Mouse (Mus musculus): ENCODE data around the gene H2-T22. TPM values are rescaled to one million over a fixed set of nuclear protein-coding genes. Genes with fewer than 3 reads are reported as not detected.
A peak's percentile ranks its signal among the peaks of the same experiment; 100 is the strongest.
"Not testable (repeated sequence)": the region's sequence is repeated elsewhere in the genome, so short reads cannot be mapped to it uniquely, and the experiment has no call there.

The H2-T22 gene
- total and polyA plus RNA-seq, 3 experiments = 7.4 to 23.8 (median 10.6) TPM

DNA sequence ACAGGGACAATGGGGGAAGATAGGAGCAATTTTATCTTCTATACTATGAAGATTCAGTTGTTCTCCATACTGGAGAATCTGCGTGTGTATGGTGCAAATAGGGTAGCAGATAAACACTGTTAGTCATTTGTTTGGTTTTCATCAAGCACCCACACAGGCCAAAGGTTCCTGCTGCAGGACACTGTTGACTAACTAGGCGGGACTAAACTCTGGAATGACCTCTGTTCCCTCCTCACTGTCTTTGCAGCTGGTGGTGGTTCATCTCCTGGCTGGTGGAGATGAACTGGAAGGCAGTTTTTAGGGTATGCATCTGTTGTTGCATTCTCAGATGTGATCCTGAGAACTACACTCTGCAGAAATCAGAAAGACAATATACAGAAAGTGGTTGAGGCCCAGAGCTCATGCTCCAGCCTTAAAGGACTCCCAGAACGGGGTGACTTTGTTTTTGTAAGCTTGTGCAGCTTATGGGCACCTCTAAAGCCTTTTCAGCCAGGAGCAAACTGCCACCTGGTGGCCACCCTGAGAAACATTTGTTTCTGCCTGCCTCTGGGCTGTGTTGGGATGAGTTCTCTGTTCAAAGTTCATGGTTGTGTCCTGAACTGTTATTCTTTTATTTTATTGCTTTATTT, 7.4 kb downstream of the H2-T22 start:
- 37% methylated on average over 3 of the region's 3 CpGs for WGBS
- intact Hi-C loops (cut with DNase I) = not testable (repeated sequence)
- peak; percentile 81 for TF ChIP-seq CTCF (IDR thresholded peaks at IDR 0.05)

DNA sequence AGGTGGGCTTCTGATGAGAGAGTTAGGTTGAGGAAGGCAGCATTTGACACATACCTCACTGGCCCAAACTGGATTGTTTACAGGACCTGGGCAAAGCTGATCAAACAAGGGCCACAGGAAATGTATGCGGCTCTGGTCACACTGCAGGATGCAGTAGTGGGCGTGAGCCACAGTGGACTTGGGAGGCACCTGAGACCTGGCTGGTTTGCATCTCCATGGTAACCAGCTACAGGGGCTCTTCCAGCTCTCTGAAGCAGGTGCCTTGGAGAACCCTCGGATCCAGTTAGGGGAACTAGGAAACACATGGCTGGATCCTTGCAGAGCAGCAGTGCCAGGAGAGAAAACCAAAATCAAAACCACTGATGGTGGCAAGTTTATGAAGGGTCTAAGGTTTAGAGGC, 8.0 kb downstream of the H2-T22 start:
- H3K4me1 ChIP-seq (ENCODE audit: control insufficient read depth, insufficient read depth, low read length); intact Hi-C loops (cut with DNase I); DNase-seq; H3K9ac ChIP-seq (ENCODE audit: low read depth, low read length); H3K79me2 ChIP-seq (replicated peaks; ENCODE audit: control insufficient read depth, insufficient read depth, low read length); H3K4me3 ChIP-seq; H3K27me3 ChIP-seq (ENCODE audit: control insufficient read depth, insufficient read depth, low read length); H3K27ac ChIP-seq; H3K36me3 ChIP-seq (ENCODE audit: control insufficient read depth, insufficient read depth, low read length): not testable (repeated sequence)
- WGBS = 59% methylated on average over 3 of the region's 3 CpGs

More for the DNA sequence above, 7.4 kb downstream of the H2-T22 start:
- not testable (repeated sequence) for H3K27me3 ChIP-seq (ENCODE audit: control insufficient read depth, insufficient read depth, low read length); H3K9ac ChIP-seq (ENCODE audit: low read depth, low read length); H3K27ac ChIP-seq; H3K4me3 ChIP-seq; H3K79me2 ChIP-seq (replicated peaks; ENCODE audit: control insufficient read depth, insufficient read depth, low read length); H3K4me1 ChIP-seq (ENCODE audit: control insufficient read depth, insufficient read depth, low read length); H3K36me3 ChIP-seq (ENCODE audit: control insufficient read depth, insufficient read depth, low read length)
- peak; percentile 69 to 74 for DNase-seq

DNA sequence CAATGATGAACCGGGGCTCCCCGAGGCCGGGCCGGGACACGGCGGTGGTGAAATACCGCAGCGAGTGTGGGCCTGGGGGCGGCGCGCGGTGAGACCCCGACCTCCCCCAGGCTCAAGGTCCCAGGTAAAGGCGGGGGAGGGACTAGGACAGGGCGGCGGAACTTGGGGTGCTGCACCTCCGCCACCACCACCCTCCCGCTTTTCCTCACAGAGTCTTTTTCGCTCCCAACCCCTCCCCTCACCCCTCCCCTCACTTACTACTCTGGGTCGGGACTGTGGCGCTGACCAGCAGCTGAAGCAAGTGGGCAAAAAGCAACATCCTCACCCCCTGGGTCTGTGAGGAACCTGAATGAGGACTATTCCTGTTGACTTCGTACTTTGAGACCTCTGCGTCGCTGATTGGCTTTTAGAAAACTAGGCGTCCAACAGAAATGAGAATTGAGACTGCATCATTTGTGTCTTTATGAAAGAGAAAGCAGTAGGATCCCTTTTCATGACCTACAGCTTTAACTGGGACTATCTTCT, 10.1 kb downstream of the H2-T22 start, which contains the start of gene H2-T23:
H2-T23 (minus strand) TSS at position 505 of the 525 bp plus-strand sequence.
- peak within 1 kb of the TSS; percentile 92 for H3K9ac ChIP-seq (ENCODE audit: low read depth, low read length)
- intact Hi-C loops (cut with DNase I) = loop anchor here (1.0 kb wide), 1 partner anchor 35 kb away; no protein-coding TSS in a partner anchor
- H3K27ac ChIP-seq = peak within 1 kb of the TSS; percentile 88
- H3K79me2 ChIP-seq (replicated peaks; ENCODE audit: control insufficient read depth, insufficient read depth, low read length); H3K36me3 ChIP-seq (ENCODE audit: control insufficient read depth, insufficient read depth, low read length); H3K27me3 ChIP-seq (ENCODE audit: control insufficient read depth, insufficient read depth, low read length); H3K4me1 ChIP-seq (ENCODE audit: control insufficient read depth, insufficient read depth, low read length): not testable (repeated sequence)
- H3K4me3 ChIP-seq = peak within 1 kb of the TSS; percentile 67
- WGBS = under 1% methylated on average over 25 of the region's 25 CpGs
- peak; percentile 89 for TF ChIP-seq POLR2A (IDR thresholded peaks at IDR 0.05; ENCODE audit: insufficient read depth, low read depth, low read length)
- peak in 1 of 2 experiments; percentile 74 for DNase-seq

DNA sequence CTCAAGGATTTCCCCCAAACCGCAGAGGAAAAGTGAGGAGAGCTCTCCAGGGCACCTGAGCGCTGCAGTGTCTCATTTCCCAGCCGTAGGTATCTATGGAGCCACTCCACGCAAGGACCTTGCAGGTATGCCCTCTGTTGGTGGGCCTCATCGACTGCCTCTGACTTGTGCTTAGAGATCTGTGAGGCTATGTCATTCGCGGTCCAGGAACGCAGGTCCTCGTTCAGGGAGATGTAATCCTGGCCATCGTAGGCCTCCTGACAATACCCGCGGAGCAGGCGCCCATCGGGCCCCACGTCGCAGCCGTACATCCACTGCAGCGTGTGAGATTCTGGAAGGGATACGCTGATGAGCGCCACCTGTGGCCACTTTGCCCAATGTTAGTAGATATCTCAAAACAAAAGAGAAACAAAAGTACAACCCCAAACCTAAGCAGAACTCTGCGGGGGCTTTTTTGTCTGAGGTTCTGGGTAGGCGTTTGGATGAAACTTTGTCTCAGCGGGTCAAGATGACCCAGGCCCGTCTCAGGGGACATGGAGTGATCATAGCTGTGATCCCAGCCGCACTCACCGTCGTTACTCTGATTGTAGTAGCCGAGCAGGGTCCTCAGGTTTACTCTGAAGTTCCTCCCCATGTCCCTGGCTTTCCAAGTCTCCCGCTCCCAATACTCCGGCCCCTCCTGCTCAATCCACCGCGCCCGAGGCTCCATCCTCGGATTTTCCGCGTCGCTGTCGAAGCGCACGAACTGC, 10.8 kb downstream of the H2-T22 start:
- Histone ChIP-seq H3K27ac (peak overlapping the region; percentile 88), H3K9ac (ENCODE audit: low read depth, low read length) (peak overlapping the region; percentile 92), H3K4me3 (peak overlapping the region; percentile 67)
- not testable (repeated sequence) for H3K4me1 ChIP-seq (ENCODE audit: control insufficient read depth, insufficient read depth, low read length); H3K27me3 ChIP-seq (ENCODE audit: control insufficient read depth, insufficient read depth, low read length); H3K79me2 ChIP-seq (replicated peaks; ENCODE audit: control insufficient read depth, insufficient read depth, low read length); H3K36me3 ChIP-seq (ENCODE audit: control insufficient read depth, insufficient read depth, low read length)
- WGBS = 4% methylated on average over 40 of the region's 40 CpGs
- DNase-seq = peak; percentile 74 to 75
- peak; percentile 76 for TF ChIP-seq CTCF (IDR thresholded peaks at IDR 0.05)
- intact Hi-C loops (cut with DNase I) = loop anchor here (1.0 kb wide), 1 partner anchor 34 kb away; no protein-coding TSS in a partner anchor

DNA sequence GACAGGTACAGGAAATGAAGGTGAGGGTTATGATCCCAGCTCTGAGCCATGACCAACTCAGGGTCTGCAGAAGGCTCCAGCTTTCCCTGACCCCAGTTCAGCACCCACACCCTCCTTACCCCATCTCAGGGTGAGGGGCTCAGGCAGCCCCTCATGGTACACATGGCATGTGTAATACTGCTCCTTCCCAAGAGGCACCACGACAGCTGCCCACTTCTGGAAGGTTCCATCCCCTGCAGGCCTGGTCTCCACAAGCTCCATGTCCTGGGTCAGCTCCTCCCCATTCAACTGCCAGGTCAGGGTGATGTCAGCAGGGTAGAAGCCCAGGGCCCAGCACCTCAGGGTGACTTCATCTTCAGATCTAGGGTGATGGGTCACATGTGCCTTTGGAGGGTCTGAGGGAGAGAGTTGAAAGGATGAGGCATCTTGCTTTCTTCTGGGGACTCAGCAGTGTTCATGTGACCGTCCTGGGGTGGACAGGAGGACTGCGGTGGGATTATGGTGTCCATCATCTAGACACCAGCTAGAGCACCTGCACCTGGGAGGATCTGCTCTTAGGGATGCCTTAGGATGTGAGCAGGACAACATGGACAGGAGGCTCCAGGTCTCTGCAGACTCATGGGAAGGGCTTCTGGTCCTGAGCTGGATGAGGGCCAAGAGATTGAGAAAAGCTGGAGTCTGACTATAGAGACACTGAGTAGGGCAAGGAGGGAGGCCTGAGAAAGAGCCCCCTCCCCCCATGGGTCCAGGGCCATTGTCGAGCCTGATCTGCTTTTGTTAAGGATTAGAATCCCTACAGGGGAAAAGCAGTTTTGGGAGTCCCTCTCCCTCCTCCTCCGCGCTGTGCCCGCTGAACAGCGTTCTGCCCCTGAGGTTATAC, 11.6 kb downstream of the H2-T22 start:
- intact Hi-C loops (cut with DNase I); H3K36me3 ChIP-seq (ENCODE audit: control insufficient read depth, insufficient read depth, low read length); DNase-seq; H3K27me3 ChIP-seq (ENCODE audit: control insufficient read depth, insufficient read depth, low read length); H3K4me1 ChIP-seq (ENCODE audit: control insufficient read depth, insufficient read depth, low read length); H3K9ac ChIP-seq (ENCODE audit: low read depth, low read length); H3K79me2 ChIP-seq (replicated peaks; ENCODE audit: control insufficient read depth, insufficient read depth, low read length): not testable (repeated sequence)
- 78% methylated on average over 8 of the region's 8 CpGs for WGBS
- peak overlapping the region; percentile 67 for H3K4me3 ChIP-seq
- H3K27ac ChIP-seq = peak overlapping the region; percentile 88

DNA sequence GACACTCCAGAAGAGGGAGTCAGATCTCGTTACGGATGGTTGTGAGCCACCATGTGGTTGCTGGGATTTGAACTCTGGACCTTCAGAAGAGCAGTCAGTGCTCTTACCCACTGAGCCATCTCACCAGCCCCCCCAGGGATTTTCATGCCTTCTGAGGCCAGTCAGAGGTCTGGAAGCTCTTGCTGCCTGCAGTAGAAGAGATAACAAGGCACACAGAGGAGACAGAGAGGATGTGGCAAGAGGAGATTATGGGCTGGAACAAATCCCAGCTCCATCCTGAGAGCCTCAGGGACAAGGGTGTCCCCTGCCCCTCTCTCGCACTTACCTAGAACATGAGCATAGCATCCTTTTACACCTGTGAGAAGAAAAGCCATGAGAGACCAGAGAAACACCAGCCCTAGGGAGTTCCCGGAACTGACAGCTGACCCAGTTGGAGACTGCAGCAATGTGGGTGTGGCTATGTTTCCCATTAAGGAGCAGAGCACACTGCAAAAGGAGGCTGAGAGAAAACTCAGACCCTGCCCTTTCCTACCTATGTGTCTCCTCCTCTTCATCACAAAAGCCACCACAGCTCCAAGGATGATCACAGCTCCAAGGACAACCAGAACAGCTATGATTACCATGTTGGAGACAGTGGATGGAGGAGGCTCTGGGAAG, 12.4 kb downstream of the H2-T22 start:
- H3K4me1 ChIP-seq (ENCODE audit: control insufficient read depth, insufficient read depth, low read length); H3K79me2 ChIP-seq (replicated peaks; ENCODE audit: control insufficient read depth, insufficient read depth, low read length); H3K36me3 ChIP-seq (ENCODE audit: control insufficient read depth, insufficient read depth, low read length); H3K27ac ChIP-seq; H3K4me3 ChIP-seq; intact Hi-C loops (cut with DNase I); H3K9ac ChIP-seq (ENCODE audit: low read depth, low read length); H3K27me3 ChIP-seq (ENCODE audit: control insufficient read depth, insufficient read depth, low read length): not testable (repeated sequence)
- 59% methylated on average over 4 of the region's 4 CpGs for WGBS
- DNase-seq = peak; percentile 51 to 52
